Mouse (Mus musculus) liver, embryonic 14.5 days (tissue): ENCODE data around the gene Slc24a1. TPM values are rescaled to one million over a fixed set of nuclear protein-coding genes. Genes with fewer than 3 reads are reported as not detected.
"Not testable (repeated sequence)": the region's sequence is repeated elsewhere in the genome, so short reads cannot be mapped to it uniquely, and the experiment has no call there.

Experiments
- ATAC-seq: fragments of 200-750 bp; cut with Nextera tagmentation; 2 replicates; pipeline ENCODE4 v1.8.0; 2017; ENCODE audit warnings: moderate number of reproducible peaks, mild to moderate bottlenecking, moderate library complexity; ENCODE audit not compliant: insufficient read depth
- DNase-seq, 3 experiments: peaks; one replicate each; pipeline ENCODE4 v3.0.0-alpha.2; 2012 to 2013; ENCODE audit warnings: low read depth in 3 of 3, low spot score in 3 of 3
- H3K27ac ChIP-seq: fragments of 300-500 bp; sonication (generic); 2 replicates; pipeline ENCODE4 v1.5.1; 2014; ENCODE audit warnings: moderate library complexity, mild to moderate bottlenecking, control low read depth, inconsistent platforms
- H3K27me3 ChIP-seq: fragments of 300-500 bp; sonication (generic); 2 replicates; pipeline ENCODE4 v1.6.1; 2014; ENCODE audit warnings: mild to moderate bottlenecking, low read length, moderate library complexity; ENCODE audit not compliant: control insufficient read depth, insufficient read depth
- H3K36me3 ChIP-seq: fragments of 300-500 bp; sonication (generic); replicated peaks from 2 replicates; pipeline ENCODE4 v1.6.1; 2014; ENCODE audit warnings: low read depth; ENCODE audit not compliant: control insufficient read depth, insufficient read depth
- H3K4me1 ChIP-seq, 2 experiments: fragments of 200-500 bp in 1 of 2; fragments of 300-500 bp in 1 of 2; sonication (generic) in 1 of 2; replicated peaks; 2 replicates each; pipeline ENCODE4 v1.6.1; 2012 to 2014; ENCODE audit warnings: antibody characterized with exemption in 1 of 2, inconsistent platforms in 1 of 2, low read length in 1 of 2; ENCODE audit not compliant: control insufficient read depth in 2 of 2, insufficient read depth in 2 of 2
- H3K4me2 ChIP-seq: fragments of 300-500 bp; sonication (generic); 2 replicates; pipeline ENCODE4 v1.6.1; 2014; ENCODE audit warnings: low read depth, mild to moderate bottlenecking, control low read depth, moderate library complexity
- H3K4me3 ChIP-seq, 2 experiments: fragments of 200-500 bp in 1 of 2; fragments of 300-500 bp in 1 of 2; sonication (generic) in 1 of 2; 2 replicates each; pipeline ENCODE4 v1.5.1; 2012 to 2014; ENCODE audit warnings: low read depth in 2 of 2, low read length in 2 of 2, mild to moderate bottlenecking in 2 of 2, control low read depth in 1 of 2, inconsistent platforms in 1 of 2, moderate library complexity in 1 of 2; ENCODE audit not compliant: insufficient read depth in 1 of 2
- H3K9ac ChIP-seq: fragments of 300-500 bp; sonication (generic); replicated peaks from 2 replicates; pipeline ENCODE4 v1.6.1; 2014; ENCODE audit warnings: mild to moderate bottlenecking, control low read depth, moderate library complexity
- H3K9me3 ChIP-seq: fragments of 300-500 bp; sonication (generic); 2 replicates; pipeline ENCODE4 v1.6.1; 2016; ENCODE audit warnings: low read length, mixed read lengths; ENCODE audit not compliant: control insufficient read depth
- CTCF ChIP-seq: IDR thresholded peaks from 2 replicates; pipeline ENCODE4 v1.5.1; 2016; ENCODE audit warnings: antibody characterized with exemption, low read depth, control low read depth
- EP300 ChIP-seq: IDR thresholded peaks from 2 replicates; pipeline ENCODE4 v1.6.1; 2016; ENCODE audit warnings: antibody characterized with exemption, low read depth
- WGBS: fragments of 180-500 bp; shearing (Covaris S2); extraction: QIAGEN DNeasy Blood & Tissue Kit; methylation state at CpG from one replicate; pipeline ENCODE4 v1.1.7; 2014; ENCODE audit not compliant: insufficient replicate concordance; 5-methylcytosine and 5-hydroxymethylcytosine counted together
- polyA plus RNA-seq, 2 experiments: library from polyadenylated mRNA; depleted of rRNA in 1 of 2; stranded (reverse) in 1 of 2; unstranded in 1 of 2; fragments of >200 nt; fragmentation: Nextera tagmentation in 1 of 2; extraction: Ambion mirVana in 1 of 2; gene quantifications; 2 replicates each; pipeline versions ENCODE4 v1.2.1 to v1.2.3; 2012 to 2014

Gene Slc24a1
- polyA plus RNA-seq (2012; rRNA removed) (0.02 and 0.03 TPM in 2 replicates), polyA plus RNA-seq (2014; fragmentation: Nextera tagmentation; extraction: Ambion mirVana) (0.03 TPM in 1 of 2 replicates, not detected in the other)

GRCm38 (mm10) chr9:64951161-64951657 is at the start of gene Slc24a1:
Gene Slc24a1 (minus strand): TSS chr9:64951607.
- H3K4me2 ChIP-seq: no peak within 1 kb of the TSS
- no peak for ATAC-seq
- WGBS: 46% methylated on average over 11 of the region's 11 CpGs
- no peak within 1 kb of the TSS for H3K4me3 ChIP-seq
- no peak within 1 kb of the TSS for H3K27ac ChIP-seq
- H3K36me3 ChIP-seq: no peaks in the 10 kb centered on the region
- no peaks in the 10 kb centered on the region; the same call in 1 of the 2 replicates for H3K27me3 ChIP-seq
- peaks cover 12 to 29% of the 10 kb centered on the region in 2 experiments for H3K4me1 ChIP-seq
- H3K9ac ChIP-seq: no peak within 1 kb of the TSS
- DNase-seq: no peak
- no peaks in the 10 kb centered on the region for H3K9me3 ChIP-seq
- no peak for TF ChIP-seq CTCF
- no peak for TF ChIP-seq EP300

GRCm38 (mm10) chr9:64995464-64995863 is 44.1 kb upstream of the Slc24a1 start:
- H3K9ac ChIP-seq, H3K27ac ChIP-seq, ATAC-seq, H3K27me3 ChIP-seq, H3K4me2 ChIP-seq, DNase-seq, H3K9me3 ChIP-seq, H3K4me3 ChIP-seq, H3K4me1 ChIP-seq: not testable (repeated sequence)
- H3K36me3 ChIP-seq: peaks cover 19% of the 10 kb centered on the region
- WGBS: 63% methylated on average over 1 of the region's 1 CpGs

GRCm38 (mm10) chr9:64990291-64990690 is 38.9 kb upstream of the Slc24a1 start:
- DNase-seq (no peak), ATAC-seq (no peak)
- no peaks in the 10 kb centered on the region for H3K27me3 ChIP-seq
- H3K9ac ChIP-seq: no peak overlapping the region
- H3K4me3 ChIP-seq: no peak overlapping the region
- H3K9me3 ChIP-seq: no peaks in the 10 kb centered on the region
- WGBS: 79% methylated on average over 7 of the region's 7 CpGs
- H3K36me3 ChIP-seq: peaks cover 50% of the 10 kb centered on the region
- TF ChIP-seq EP300 (no peak), CTCF (no peak)
- peaks cover 8 to 9% of the 10 kb centered on the region in 2 experiments for H3K4me1 ChIP-seq
- H3K4me2 ChIP-seq: no peak overlapping the region
- H3K27ac ChIP-seq: no peak overlapping the region

GRCm38 (mm10) chr9:64988443-64988842 is 37.0 kb upstream of the Slc24a1 start:
- Histone ChIP-seq H3K9me3 (no peaks in the 10 kb centered on the region), H3K27me3 (no peaks in the 10 kb centered on the region), H3K36me3 (peaks cover 61% of the 10 kb centered on the region), H3K4me3 (no peak overlapping the region), H3K27ac (no peak overlapping the region), H3K4me2 (no peak overlapping the region), H3K4me1 (peaks cover 11 to 13% of the 10 kb centered on the region in 2 experiments), H3K9ac (no peak overlapping the region)
- 61% methylated on average over 6 of the region's 6 CpGs for WGBS
- DNase-seq: no peak
- no peak for ATAC-seq
- TF ChIP-seq EP300 (no peak), CTCF (no peak)

GRCm38 (mm10) chr9:64987651-64988050 is 36.2 kb upstream of the Slc24a1 start:
- no peak overlapping the region for H3K4me2 ChIP-seq
- no peak overlapping the region for H3K4me3 ChIP-seq
- no peak overlapping the region for H3K9ac ChIP-seq
- no peaks in the 10 kb centered on the region for H3K27me3 ChIP-seq
- H3K27ac ChIP-seq: no peak overlapping the region
- WGBS: 78% methylated on average over 2 of the region's 2 CpGs
- no peaks in the 10 kb centered on the region for H3K9me3 ChIP-seq
- TF ChIP-seq EP300: no peak
- TF ChIP-seq CTCF: no peak
- no peak for ATAC-seq
- DNase-seq: no peak
- peaks cover 64% of the 10 kb centered on the region for H3K36me3 ChIP-seq
- H3K4me1 ChIP-seq: peaks cover 11 to 13% of the 10 kb centered on the region in 2 experiments
